24 mouse cellular contexts compared by ENCODE assay signal in the genomic region with DNA sequence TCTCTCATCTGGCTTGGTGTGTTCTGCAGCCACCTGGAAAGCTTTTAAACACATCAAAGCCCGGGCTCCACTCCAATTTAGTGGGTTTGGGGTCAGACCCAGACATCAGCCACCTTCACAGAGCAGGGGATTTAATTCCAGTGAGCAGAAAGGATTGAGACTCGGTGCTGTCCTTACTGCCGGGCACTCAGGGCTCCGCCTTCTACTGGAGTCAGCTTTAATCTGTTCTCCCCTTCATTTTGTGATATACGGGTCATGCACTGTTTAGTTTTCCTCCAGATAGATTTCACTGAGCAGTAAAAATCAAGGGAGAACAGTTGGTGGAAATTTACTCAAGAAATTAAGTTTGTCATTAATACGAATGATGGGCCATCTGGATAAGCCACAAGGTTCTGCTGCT.
A peak's percentile ranks its signal among the peaks of the same experiment; 100 is the strongest.
DNase-seq lines count a peak whose midpoint lies in the region; ATAC-seq lines count a peak whose summit lies in the region.
"Had no signal": no experiment of that assay in that cellular context is flagged by ENCODE, and none has a peak within 500 bp of the region (broad histone marks: within the 10 kb centered on the region; RNA-seq: fewer than 3 reads in every experiment).

No protein-coding gene starts in this region.

- H3K9me3 ChIP-seq in hindbrain, embryonic 13.5 days, result no peaks in the 10 kb centered on the region
- no peaks in the 10 kb centered on the region for H3K9me3 ChIP-seq in hindbrain, embryonic 16.5 days (ENCODE audit: control insufficient read depth, low read length)
- no peaks in the 10 kb centered on the region for H3K9me3 ChIP-seq in kidney, embryonic 16.5 days (ENCODE audit: low read length)
- no peaks in the 10 kb centered on the region for H3K9me3 ChIP-seq in limb, embryonic 11.5 days (ENCODE audit: control insufficient read depth, low read length)
- no peaks in the 10 kb centered on the region for H3K9me3 ChIP-seq in limb, embryonic 10.5 days (replicated peaks)
- H3K9me3 ChIP-seq: embryonic facial prominence, embryonic 12.5 days; embryonic facial prominence, embryonic 15.5 days; heart, embryonic 12.5 days; heart, embryonic 15.5 days; hindbrain, embryonic 15.5 days had no signal

- H3K4me1 ChIP-seq in hindbrain, embryonic 13.5 days (replicated peaks), result peaks cover 3% of the 10 kb centered on the region; the same call in 1 of the 2 replicates
- H3K4me1 ChIP-seq in hindbrain, embryonic 16.5 days (ENCODE audit: control insufficient read depth, insufficient read depth, low read depth, low read length), result no peaks in the 10 kb centered on the region
- H3K4me1 ChIP-seq in kidney, embryonic 16.5 days (ENCODE audit: insufficient read depth, low read length), result peaks cover 11% of the 10 kb centered on the region
- H3K4me1 ChIP-seq in limb, embryonic 11.5 days (ENCODE audit: control insufficient read depth, insufficient read depth, low read length), result peaks cover 3% of the 10 kb centered on the region
- H3K4me1 ChIP-seq in limb, embryonic 10.5 days, result peaks cover 13% of the 10 kb centered on the region
- H3K4me1 ChIP-seq: embryonic facial prominence, embryonic 15.5 days; heart, embryonic 12.5 days; heart, embryonic 15.5 days; hindbrain, embryonic 15.5 days had no signal

- no peak overlapping the region for H3K4me3 ChIP-seq in hindbrain, embryonic 13.5 days
- no peak overlapping the region for H3K4me3 ChIP-seq in hindbrain, embryonic 16.5 days (ENCODE audit: low read length)
- no peak overlapping the region for H3K4me3 ChIP-seq in kidney, embryonic 16.5 days (ENCODE audit: low read length)
- H3K4me3 ChIP-seq in limb, embryonic 11.5 days (ENCODE audit: low read depth, low read length), result no peak overlapping the region
- no peak overlapping the region for H3K4me3 ChIP-seq in limb, embryonic 10.5 days
- H3K4me3 ChIP-seq: embryonic facial prominence, embryonic 12.5 days; embryonic facial prominence, embryonic 15.5 days; heart, embryonic 12.5 days; heart, embryonic 15.5 days; hindbrain, embryonic 15.5 days had no signal

- intact Hi-C loops in heart, postnatal 10 days (cut with DNase I), result no loop called here

- H3K27me3 ChIP-seq in hindbrain, embryonic 13.5 days, result no peaks in the 10 kb centered on the region
- H3K27me3 ChIP-seq in hindbrain, embryonic 16.5 days (replicated peaks; ENCODE audit: control insufficient read depth, insufficient read depth, low read length), result no peaks in the 10 kb centered on the region
- H3K27me3 ChIP-seq in kidney, embryonic 16.5 days (ENCODE audit: insufficient read depth, low read length), result no peaks in the 10 kb centered on the region
- H3K27me3 ChIP-seq in limb, embryonic 11.5 days (ENCODE audit: control insufficient read depth, insufficient read depth, low read length), result no peaks in the 10 kb centered on the region
- H3K27me3 ChIP-seq in limb, embryonic 10.5 days (ENCODE audit: low read depth, poor library complexity, severe bottlenecking), result no peaks in the 10 kb centered on the region
- H3K27me3 ChIP-seq: embryonic facial prominence, embryonic 12.5 days; heart, embryonic 12.5 days; heart, embryonic 15.5 days; hindbrain, embryonic 15.5 days had no signal

- no peak for DNase-seq in kidney, adult 18-20 months
- DNase-seq in limb, embryonic 11.5 days (ENCODE audit: low spot score), result peak; percentile 23
- no peak for DNase-seq in limb, embryonic 10.5 days (ENCODE audit: low spot score)
- no peak for DNase-seq in heart, postnatal 10 days
- DNase-seq: adrenal gland, postnatal 10 days; adrenal gland, postnatal 36 days; cerebellum, adult 2 months; cerebellum, adult 9-11 months; cerebellum, postnatal 25 days; gastrocnemius, postnatal 25 days; heart, adult 18-20 months; heart, postnatal 14 days; heart, postnatal 4 days had no signal

- ATAC-seq in hindbrain, embryonic 13.5 days (ENCODE audit: low FRiP score), result no peak
- no peak for ATAC-seq in hindbrain, embryonic 16.5 days
- ATAC-seq in kidney, embryonic 16.5 days (ENCODE audit: low FRiP score, low TSS enrichment), result peak; percentile 49
- ATAC-seq in limb, embryonic 11.5 days (ENCODE audit: insufficient number of reproducible peaks, low FRiP score, low TSS enrichment, low read depth), result no peak
- ATAC-seq: forebrain, embryonic 14.5 days; forebrain, postnatal 0 days; Patski had no signal

- WGBS in hindbrain, embryonic 13.5 days, result 68% methylated on average over 6 of the region's 6 CpGs
- WGBS in hindbrain, embryonic 16.5 days, result 53% methylated on average over 6 of the region's 6 CpGs
- 22% methylated on average over 6 of the region's 6 CpGs for WGBS in kidney, embryonic 16.5 days
- 24% methylated on average over 6 of the region's 6 CpGs for WGBS in limb, embryonic 11.5 days
- WGBS in limb, embryonic 10.5 days, result 35% methylated on average over 6 of the region's 6 CpGs

- H3K9ac ChIP-seq in hindbrain, embryonic 13.5 days, result no peak overlapping the region
- H3K9ac ChIP-seq in hindbrain, embryonic 16.5 days (ENCODE audit: low read depth, low read length), result no peak overlapping the region
- H3K9ac ChIP-seq in kidney, embryonic 16.5 days (replicated peaks; ENCODE audit: low read length), result no peak overlapping the region
- no peak overlapping the region for H3K9ac ChIP-seq in limb, embryonic 11.5 days (ENCODE audit: low read length)
- H3K9ac ChIP-seq: embryonic facial prominence, embryonic 12.5 days; embryonic facial prominence, embryonic 15.5 days; forebrain, postnatal 0 days; heart, embryonic 12.5 days; heart, embryonic 15.5 days; hindbrain, embryonic 15.5 days had no signal

- no peak overlapping the region for H3K4me2 ChIP-seq in hindbrain, embryonic 13.5 days
- no peak overlapping the region for H3K4me2 ChIP-seq in hindbrain, embryonic 16.5 days (ENCODE audit: low read length)
- H3K4me2 ChIP-seq in kidney, embryonic 16.5 days (replicated peaks; ENCODE audit: low read depth, low read length), result no peak overlapping the region
- no peak overlapping the region for H3K4me2 ChIP-seq in limb, embryonic 11.5 days (ENCODE audit: low read depth, severe bottlenecking)
- H3K4me2 ChIP-seq: embryonic facial prominence, embryonic 12.5 days; embryonic facial prominence, embryonic 15.5 days; heart, embryonic 12.5 days; heart, embryonic 15.5 days; hindbrain, embryonic 15.5 days had no signal

- 0 out of 2 replicates have a peak overlapping the region, but pooled peaks have one; percentile 12 for H3K27ac ChIP-seq in hindbrain, embryonic 13.5 days
- no peak overlapping the region for H3K27ac ChIP-seq in hindbrain, embryonic 16.5 days (ENCODE audit: low read depth, low read length)
- H3K27ac ChIP-seq in kidney, embryonic 16.5 days (ENCODE audit: low read length), result no peak overlapping the region
- H3K27ac ChIP-seq in limb, embryonic 11.5 days (replicated peaks; ENCODE audit: low read depth, low read length), result no peak overlapping the region
- no peak overlapping the region for H3K27ac ChIP-seq in limb, embryonic 10.5 days
- H3K27ac ChIP-seq: embryonic facial prominence, embryonic 12.5 days; embryonic facial prominence, embryonic 15.5 days; heart, embryonic 15.5 days; hindbrain, embryonic 15.5 days had no signal

- H3K36me3 ChIP-seq in hindbrain, embryonic 13.5 days, result no peaks in the 10 kb centered on the region
- no peaks in the 10 kb centered on the region for H3K36me3 ChIP-seq in hindbrain, embryonic 16.5 days (ENCODE audit: control insufficient read depth, insufficient read depth, low read length)
- H3K36me3 ChIP-seq in kidney, embryonic 16.5 days (ENCODE audit: insufficient read depth, low read length), result no peaks in the 10 kb centered on the region
- H3K36me3 ChIP-seq in limb, embryonic 11.5 days (ENCODE audit: control insufficient read depth, insufficient read depth, low read length), result no peaks in the 10 kb centered on the region
- no peaks in the 10 kb centered on the region for H3K36me3 ChIP-seq in limb, embryonic 10.5 days
- H3K36me3 ChIP-seq: embryonic facial prominence, embryonic 12.5 days; embryonic facial prominence, embryonic 15.5 days; heart, embryonic 12.5 days; heart, embryonic 15.5 days; hindbrain, embryonic 15.5 days had no signal
